Mouse (Mus musculus): Measurements from ENCODE around the gene 9030025P20Rik. TPM values are rescaled to one million over a fixed set of nuclear protein-coding genes. Genes with fewer than 3 reads are reported as not detected.
"Not testable (repeated sequence)": the region's sequence is repeated elsewhere in the genome, so short reads cannot be mapped to it uniquely, and the experiment has no call there.

The 9030025P20Rik gene
- polyA plus RNA-seq, 1 experiment = 0.12 TPM

DNA sequence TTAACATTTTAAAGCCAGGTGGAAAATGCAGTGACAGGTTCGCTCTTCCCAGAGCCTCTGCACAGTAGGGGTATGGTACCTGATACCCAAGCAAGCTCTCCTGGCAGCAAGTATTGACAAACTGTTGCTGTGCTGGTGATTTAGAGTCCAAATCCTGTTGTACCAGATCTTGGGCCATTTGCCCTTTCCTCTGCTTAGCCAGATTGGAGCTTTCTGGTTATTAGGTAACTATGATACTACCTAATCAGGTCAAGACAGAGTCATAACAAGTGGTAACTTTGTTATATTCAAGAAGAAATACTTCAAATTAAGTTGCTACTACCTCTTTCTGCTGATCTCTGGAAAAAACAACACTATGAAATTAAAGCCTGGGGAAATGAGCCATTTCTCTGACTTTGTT is 33.7 kb upstream of the 9030025P20Rik start:
- Histone ChIP-seq H3K9me3 (ENCODE audit: control insufficient read depth, low read length) (no peaks in the 10 kb centered on the region), H3K27me3 (ENCODE audit: control insufficient read depth) (no peaks in the 10 kb centered on the region), H3K4me3 (replicated peaks) (no peak overlapping the region), H3K4me1 (ENCODE audit: control insufficient read depth) (peaks cover 29% of the 10 kb centered on the region), H3K36me3 (ENCODE audit: control insufficient read depth) (peaks cover 59% of the 10 kb centered on the region)
- TF ChIP-seq TAL1 (IDR thresholded peaks at IDR 0.05; ENCODE audit: low read length) (no peak), GATA1 (IDR thresholded peaks at IDR 0.05; ENCODE audit: low read length) (no peak)

DNA sequence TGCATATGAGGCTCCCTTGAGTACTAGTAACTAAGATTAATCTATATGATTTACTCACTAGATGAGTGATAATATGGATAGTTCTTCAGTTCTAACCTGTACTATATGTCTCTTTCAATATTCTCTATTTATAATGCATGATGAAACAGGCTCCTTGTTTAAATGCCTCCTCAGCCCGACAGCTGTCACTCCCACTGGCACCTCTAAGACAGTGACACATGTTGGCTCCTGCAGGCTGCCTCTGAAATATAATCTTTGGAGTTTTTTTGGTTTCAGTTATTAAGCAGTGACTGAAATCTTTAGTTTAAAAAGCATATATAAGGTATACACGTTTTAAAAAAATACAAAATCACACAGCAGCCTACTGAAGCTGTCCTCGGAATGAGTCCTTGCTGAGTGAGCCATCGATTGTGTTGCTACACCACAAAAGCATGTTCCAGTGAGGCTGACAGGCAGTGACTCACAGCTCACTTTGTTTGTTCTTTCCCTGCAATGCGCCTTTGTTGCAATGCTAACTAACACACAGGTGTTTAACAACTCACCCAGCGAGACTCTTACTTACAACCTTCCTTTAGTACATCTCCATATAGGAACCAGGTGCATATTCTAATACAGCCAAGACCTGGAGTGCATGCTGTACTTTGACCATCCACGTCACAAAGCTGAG is 29.0 kb upstream of the 9030025P20Rik start:
- no peak for TF ChIP-seq GATA1 (IDR thresholded peaks at IDR 0.05; ENCODE audit: low read length)
- H3K9me3 ChIP-seq (ENCODE audit: control insufficient read depth, low read length) = no peaks in the 10 kb centered on the region
- no peak overlapping the region for H3K4me3 ChIP-seq (replicated peaks)
- peaks cover 98% of the 10 kb centered on the region for H3K36me3 ChIP-seq (ENCODE audit: control insufficient read depth)
- H3K4me1 ChIP-seq (ENCODE audit: control insufficient read depth) = peaks cover 20% of the 10 kb centered on the region
- H3K27me3 ChIP-seq (ENCODE audit: control insufficient read depth) = no peaks in the 10 kb centered on the region

DNA sequence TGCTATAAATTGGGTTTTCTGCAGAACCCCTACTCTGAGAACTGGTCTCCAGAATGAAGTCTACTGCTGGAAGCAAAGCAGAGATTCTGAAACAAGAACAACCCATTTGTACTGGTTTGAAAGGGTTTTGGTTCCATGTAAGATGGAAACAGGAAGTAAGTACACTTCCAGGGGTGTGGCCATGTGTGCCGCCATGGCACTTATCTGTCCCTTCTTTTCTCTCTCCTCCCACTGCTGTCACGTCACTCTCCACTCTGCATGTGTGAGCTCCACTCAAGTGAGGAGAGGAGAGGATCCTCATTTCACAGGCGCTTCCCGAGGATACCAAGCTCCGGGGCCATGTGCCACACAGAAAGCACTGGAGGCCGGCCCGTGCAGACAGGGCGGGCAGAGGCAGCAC is 24.8 kb upstream of the 9030025P20Rik start:
- Histone ChIP-seq H3K36me3 (ENCODE audit: control insufficient read depth) (peaks cover 96% of the 10 kb centered on the region), H3K4me1 (ENCODE audit: control insufficient read depth) (peaks cover 29% of the 10 kb centered on the region), H3K9me3 (ENCODE audit: control insufficient read depth, low read length) (no peaks in the 10 kb centered on the region), H3K4me3 (replicated peaks) (no peak overlapping the region), H3K27me3 (ENCODE audit: control insufficient read depth) (no peaks in the 10 kb centered on the region)
- TF ChIP-seq TAL1 (IDR thresholded peaks at IDR 0.05; ENCODE audit: low read length) = no peak
- no peak for TF ChIP-seq GATA1 (IDR thresholded peaks at IDR 0.05; ENCODE audit: low read length)

DNA sequence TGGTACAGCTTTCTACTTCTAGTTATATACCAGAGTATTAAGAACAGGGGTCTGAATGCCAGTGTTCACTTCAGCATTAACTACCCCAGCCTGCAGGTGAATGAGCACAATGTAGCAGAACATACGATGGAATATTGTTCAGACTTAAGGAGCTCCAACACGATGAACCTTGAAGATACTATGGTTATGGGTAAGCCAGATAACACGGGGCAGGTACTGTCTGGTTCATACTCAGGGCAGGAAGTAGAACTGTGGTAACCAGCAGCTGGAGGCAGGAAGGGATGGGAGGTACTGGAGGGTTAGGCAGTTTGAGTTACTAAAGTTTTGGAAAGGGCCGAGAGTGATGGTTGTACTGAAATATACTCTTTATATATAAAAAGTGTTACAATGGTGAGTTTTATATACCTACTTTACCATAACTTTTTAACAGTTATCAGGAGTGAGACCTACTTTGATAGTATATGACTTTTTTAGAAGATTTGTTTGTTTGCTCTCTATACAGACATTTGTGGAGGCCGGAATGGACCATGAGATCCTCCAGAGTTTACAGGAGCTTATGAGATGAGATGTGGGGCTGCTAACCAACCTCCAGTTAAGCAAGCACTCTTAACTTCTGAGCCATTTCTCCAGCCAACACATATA is 19.5 kb upstream of the 9030025P20Rik start:
- peaks cover 40% of the 10 kb centered on the region for H3K4me1 ChIP-seq (ENCODE audit: control insufficient read depth)
- H3K27me3 ChIP-seq (ENCODE audit: control insufficient read depth) = no peaks in the 10 kb centered on the region
- H3K36me3 ChIP-seq (ENCODE audit: control insufficient read depth) = peaks cover 51% of the 10 kb centered on the region
- H3K9me3 ChIP-seq (ENCODE audit: control insufficient read depth, low read length) = no peaks in the 10 kb centered on the region
- H3K4me3 ChIP-seq (replicated peaks) = peak overlapping the region; percentile 88
- TF ChIP-seq GATA1 (IDR thresholded peaks at IDR 0.05; ENCODE audit: low read length) = no peak
- TF ChIP-seq TAL1 (IDR thresholded peaks at IDR 0.05; ENCODE audit: low read length) = no peak

DNA sequence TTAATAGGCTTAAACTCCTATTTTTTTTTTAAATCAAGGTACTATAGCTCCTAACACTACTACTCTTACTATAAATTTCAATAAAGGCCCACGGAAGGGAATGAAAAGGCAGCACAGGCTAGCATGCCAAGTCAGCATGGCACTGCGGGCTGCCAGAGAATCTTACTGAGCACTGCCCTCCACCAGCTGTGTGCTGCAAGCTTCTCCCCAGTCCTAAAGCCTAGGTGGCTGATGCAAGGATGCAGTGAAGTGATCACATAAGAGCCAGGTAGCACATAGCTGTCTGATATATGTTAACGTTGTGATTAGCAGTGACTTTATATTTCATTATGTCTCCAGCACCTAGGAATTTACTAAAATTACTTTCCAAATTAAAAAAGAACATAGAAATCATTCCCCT is 18.3 kb upstream of the 9030025P20Rik start:
- peak overlapping the region; percentile 88 for H3K4me3 ChIP-seq (replicated peaks)

DNA sequence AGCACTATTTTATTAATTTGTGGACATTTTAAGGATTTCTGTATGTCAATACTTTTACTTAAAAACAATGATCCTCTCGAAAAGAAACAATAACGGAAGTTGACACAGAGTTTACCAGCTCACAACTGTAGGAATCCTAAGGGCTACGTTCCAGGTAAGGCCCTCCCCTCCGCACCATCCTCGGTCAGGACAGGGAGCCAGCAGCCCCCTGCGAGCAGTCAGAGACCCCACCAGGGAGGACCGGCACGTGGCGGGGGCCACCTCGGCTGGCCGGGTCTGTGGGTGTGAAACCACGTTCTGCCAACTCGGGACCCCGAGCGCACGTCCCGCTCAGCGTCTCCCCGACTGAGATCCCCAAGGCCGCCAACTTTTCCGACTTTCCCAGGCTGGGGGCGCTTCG is 17.7 kb upstream of the 9030025P20Rik start:
- peaks cover 34% of the 10 kb centered on the region for H3K4me1 ChIP-seq (ENCODE audit: control insufficient read depth)
- TF ChIP-seq TAL1 (IDR thresholded peaks at IDR 0.05; ENCODE audit: low read length) (no peak), GATA1 (IDR thresholded peaks at IDR 0.05; ENCODE audit: low read length) (no peak)

More for the DNA sequence above, 18.3 kb upstream of the 9030025P20Rik start:
- Histone ChIP-seq H3K9me3 (ENCODE audit: control insufficient read depth, low read length) (no peaks in the 10 kb centered on the region), H3K36me3 (ENCODE audit: control insufficient read depth) (peaks cover 39% of the 10 kb centered on the region), H3K4me1 (ENCODE audit: control insufficient read depth) (peaks cover 34% of the 10 kb centered on the region), H3K27me3 (ENCODE audit: control insufficient read depth) (no peaks in the 10 kb centered on the region)
- TF ChIP-seq TAL1 (IDR thresholded peaks at IDR 0.05; ENCODE audit: low read length) (no peak), GATA1 (IDR thresholded peaks at IDR 0.05; ENCODE audit: low read length) (no peak)

DNA sequence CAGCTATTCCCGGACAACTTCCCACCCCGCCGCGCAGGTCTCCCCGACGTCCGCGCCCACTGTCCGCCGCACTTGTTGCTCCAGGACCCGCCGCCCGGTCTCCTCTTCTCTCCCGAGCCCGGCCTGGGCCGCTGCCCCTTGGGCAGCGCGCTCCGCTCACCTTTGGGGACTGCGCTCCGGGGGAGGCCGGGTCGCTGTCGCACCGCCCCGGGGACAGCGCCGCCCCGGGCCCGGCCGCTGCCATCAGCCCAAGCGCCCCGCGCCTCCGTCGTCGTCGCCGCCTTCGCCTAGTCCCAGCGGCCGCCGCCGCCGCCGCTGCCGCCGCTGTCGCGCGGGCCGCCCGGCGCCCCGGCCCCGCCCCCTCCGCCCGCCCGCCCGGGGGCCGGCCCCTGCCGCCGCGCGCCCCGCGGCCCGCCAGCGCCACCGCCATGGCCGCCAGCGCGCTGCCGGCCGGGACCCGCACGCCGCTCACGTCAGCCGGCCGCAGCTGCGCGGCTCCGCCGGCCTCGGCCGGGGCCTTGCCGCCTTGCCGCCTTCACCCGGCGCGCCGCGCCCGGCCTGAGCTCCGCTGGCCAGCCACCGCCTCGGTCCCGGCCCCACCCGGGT is 17.2 kb upstream of the 9030025P20Rik start, which contains the start of gene Phf10:
Phf10 (minus strand) TSS at position 323 of the 606 bp plus-strand sequence.
- H3K4me1 ChIP-seq (ENCODE audit: control insufficient read depth) = peaks cover 34% of the 10 kb centered on the region
- H3K36me3 ChIP-seq (ENCODE audit: control insufficient read depth) = peaks cover 29% of the 10 kb centered on the region
- not testable (repeated sequence) for H3K9me3 ChIP-seq (ENCODE audit: control insufficient read depth, low read length); H3K27me3 ChIP-seq (ENCODE audit: control insufficient read depth)
- peak within 1 kb of the TSS; percentile 88 for H3K4me3 ChIP-seq (replicated peaks)

More for the DNA sequence above, 17.7 kb upstream of the 9030025P20Rik start:
- Histone ChIP-seq H3K4me3 (replicated peaks) (peak overlapping the region; percentile 88), H3K27me3 (ENCODE audit: control insufficient read depth) (no peaks in the 10 kb centered on the region), H3K36me3 (ENCODE audit: control insufficient read depth) (peaks cover 34% of the 10 kb centered on the region), H3K9me3 (ENCODE audit: control insufficient read depth, low read length) (no peaks in the 10 kb centered on the region)

DNA sequence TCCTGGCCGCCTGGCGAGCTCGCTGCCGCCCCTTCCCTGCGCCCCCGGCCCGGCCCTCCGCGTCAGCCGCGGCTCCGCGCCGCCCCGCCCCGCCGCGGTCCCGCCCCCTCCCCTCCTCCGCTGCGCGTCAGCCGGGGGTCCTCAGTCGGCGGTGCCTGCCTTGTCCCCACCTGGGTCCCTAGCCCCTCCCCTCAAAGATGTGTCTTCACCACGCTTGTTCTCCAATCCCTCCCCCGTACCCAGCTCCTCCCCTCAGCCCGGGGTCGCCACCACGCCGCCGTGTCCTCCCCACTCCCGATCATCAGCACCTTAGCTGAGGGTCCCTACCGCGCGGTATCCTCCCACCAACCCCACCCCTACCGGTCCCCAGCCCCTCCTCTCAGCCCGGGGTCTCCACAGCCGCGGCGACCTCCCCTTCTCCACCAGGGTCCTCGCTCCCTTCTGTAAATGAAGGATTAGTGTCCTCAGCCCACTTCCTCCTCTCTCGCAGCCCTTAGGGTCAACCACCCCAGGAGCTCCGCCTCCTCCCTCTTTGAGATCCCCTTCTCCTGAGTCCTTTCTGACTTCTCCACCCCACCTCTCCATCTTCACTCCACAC is 16.6 kb upstream of the 9030025P20Rik start:
- H3K4me3 ChIP-seq (replicated peaks); H3K27me3 ChIP-seq (ENCODE audit: control insufficient read depth); H3K9me3 ChIP-seq (ENCODE audit: control insufficient read depth, low read length): not testable (repeated sequence)
- peaks cover 23% of the 10 kb centered on the region for H3K36me3 ChIP-seq (ENCODE audit: control insufficient read depth)
- H3K4me1 ChIP-seq (ENCODE audit: control insufficient read depth) = peaks cover 30% of the 10 kb centered on the region

DNA sequence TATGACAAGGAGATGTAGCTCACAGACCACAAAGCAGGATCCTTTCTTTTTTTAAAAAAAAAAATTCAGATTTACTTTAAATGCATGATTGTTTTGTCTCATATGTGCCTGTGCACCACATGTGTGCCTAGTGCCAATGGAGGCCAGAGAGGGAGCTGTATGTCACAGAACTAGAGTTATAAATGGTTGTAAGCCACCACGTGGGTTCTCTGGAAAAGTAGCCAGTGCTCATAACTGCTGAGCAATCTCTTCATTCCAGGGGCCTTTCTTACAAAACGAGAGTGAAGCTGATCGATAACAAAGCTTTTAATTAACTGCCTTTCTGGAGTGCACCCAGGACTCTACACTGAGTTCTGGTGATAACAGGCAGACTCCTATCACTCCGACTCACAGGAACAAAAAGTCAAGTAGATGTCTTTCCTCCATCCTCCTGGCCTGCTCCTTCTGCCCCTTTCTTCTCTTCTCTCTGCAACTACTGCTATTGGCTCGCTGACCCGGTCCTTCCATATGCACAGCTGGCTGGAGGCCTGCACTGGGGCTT is 9.8 kb upstream of the 9030025P20Rik start:
- not testable (repeated sequence) for H3K4me3 ChIP-seq (replicated peaks); H3K9me3 ChIP-seq (ENCODE audit: control insufficient read depth, low read length); H3K4me1 ChIP-seq (ENCODE audit: control insufficient read depth); H3K36me3 ChIP-seq (ENCODE audit: control insufficient read depth); H3K27me3 ChIP-seq (ENCODE audit: control insufficient read depth)

DNA sequence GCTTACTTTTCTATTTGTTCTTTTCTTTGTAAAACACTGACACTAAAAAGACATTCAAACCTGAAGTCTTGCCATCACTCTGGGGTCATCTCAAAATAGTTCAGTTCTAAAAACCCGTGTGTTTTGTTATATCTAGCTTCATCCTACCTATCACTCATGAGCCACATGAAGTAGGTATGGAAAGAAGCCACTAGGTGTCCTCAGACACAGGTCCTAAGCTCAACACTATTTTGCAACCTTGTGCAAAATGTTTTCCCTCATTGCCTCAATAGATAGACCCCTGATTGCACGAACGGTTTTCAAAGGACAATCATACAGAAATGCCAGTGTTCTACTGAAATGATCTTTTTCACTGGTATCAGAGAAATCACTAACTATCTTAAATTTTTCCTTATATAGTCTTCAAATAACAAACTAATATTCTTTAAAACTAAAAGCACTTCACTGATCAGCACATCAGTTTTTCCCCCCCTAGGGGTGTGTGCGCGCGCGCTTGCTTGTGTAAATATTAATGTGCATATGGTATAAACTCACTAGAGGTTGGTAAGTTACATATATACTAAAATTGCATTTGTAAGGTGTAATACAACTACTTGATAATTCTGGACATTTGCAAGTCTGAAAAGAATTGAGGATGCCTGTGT is 428 bp upstream of the 9030025P20Rik start:
- not testable (repeated sequence) for H3K27me3 ChIP-seq (ENCODE audit: control insufficient read depth); H3K9me3 ChIP-seq (ENCODE audit: control insufficient read depth, low read length); H3K36me3 ChIP-seq (ENCODE audit: control insufficient read depth); H3K4me1 ChIP-seq (ENCODE audit: control insufficient read depth)
- H3K4me3 ChIP-seq (replicated peaks) = peak overlapping the region; percentile 35

DNA sequence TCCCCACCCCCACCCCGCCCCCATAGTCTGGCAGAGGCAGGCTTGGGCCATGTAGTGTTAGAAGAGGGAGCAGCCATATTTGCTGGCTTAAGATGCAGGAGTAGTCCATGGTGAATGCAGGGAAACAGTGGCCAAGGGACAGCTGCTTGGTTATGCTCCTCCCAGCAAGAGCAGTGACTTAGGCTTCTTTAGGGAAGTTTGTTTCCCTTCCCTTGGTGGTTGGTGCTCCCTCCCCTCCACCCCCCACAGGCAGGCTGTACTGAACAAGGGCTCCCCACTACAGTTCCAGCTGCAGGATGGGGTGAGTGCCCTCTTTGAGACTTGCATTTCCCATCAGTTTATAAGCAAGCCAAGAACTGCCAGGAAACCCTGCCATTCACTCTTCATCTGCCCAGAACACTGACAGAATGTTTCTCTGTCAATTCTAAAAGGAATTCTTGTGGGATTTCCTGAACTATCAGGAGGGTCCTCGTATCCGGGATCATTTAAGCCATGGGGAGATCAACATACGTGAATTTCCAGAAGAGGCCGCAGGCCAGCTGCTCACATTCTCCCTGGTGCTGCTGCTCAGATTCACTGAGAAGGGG is 11.9 kb downstream of the 9030025P20Rik start:
- not testable (repeated sequence) for H3K4me3 ChIP-seq (replicated peaks); H3K9me3 ChIP-seq (ENCODE audit: control insufficient read depth, low read length); H3K27me3 ChIP-seq (ENCODE audit: control insufficient read depth); H3K36me3 ChIP-seq (ENCODE audit: control insufficient read depth); H3K4me1 ChIP-seq (ENCODE audit: control insufficient read depth)

DNA sequence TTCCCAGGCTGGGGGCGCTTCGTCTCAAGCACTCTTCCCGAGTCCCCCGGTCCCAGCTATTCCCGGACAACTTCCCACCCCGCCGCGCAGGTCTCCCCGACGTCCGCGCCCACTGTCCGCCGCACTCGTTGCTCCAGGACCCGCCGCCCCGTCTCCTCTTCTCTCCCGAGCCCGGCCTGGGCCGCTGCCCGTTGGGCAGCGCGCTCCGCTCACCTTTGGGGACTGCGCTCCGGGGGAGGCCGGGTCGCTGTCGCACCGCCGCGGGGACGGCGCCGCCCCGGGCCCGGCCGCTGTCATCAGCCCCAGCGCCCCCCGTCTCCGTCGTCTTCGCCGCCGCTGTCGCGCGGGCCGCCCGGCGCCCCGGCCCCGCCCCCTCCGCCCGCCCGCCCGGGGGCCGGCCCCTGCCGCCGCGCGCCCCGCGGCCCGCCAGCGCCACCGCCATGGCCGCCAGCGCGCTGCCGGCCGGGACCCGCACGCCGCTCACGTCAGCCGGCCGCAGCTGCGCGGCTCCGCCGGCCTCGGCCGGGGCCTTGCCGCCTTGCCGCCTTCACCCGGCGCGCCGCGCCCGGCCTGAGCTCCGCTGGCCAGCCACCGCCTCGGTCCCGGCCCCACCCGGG is 14.4 kb downstream of the 9030025P20Rik start:
- H3K27me3 ChIP-seq (ENCODE audit: control insufficient read depth); H3K36me3 ChIP-seq (ENCODE audit: control insufficient read depth); H3K9me3 ChIP-seq (ENCODE audit: control insufficient read depth, low read length); H3K4me1 ChIP-seq (ENCODE audit: control insufficient read depth); H3K4me3 ChIP-seq (replicated peaks): not testable (repeated sequence)

All from erythroblast, embryonic 14.5 days (primary cell).